Mouse (Mus musculus): ENCODE data around the gene Zfp750.
A peak's percentile ranks its signal among the peaks of the same experiment; 100 is the strongest.

Gene Zfp750

DNA sequence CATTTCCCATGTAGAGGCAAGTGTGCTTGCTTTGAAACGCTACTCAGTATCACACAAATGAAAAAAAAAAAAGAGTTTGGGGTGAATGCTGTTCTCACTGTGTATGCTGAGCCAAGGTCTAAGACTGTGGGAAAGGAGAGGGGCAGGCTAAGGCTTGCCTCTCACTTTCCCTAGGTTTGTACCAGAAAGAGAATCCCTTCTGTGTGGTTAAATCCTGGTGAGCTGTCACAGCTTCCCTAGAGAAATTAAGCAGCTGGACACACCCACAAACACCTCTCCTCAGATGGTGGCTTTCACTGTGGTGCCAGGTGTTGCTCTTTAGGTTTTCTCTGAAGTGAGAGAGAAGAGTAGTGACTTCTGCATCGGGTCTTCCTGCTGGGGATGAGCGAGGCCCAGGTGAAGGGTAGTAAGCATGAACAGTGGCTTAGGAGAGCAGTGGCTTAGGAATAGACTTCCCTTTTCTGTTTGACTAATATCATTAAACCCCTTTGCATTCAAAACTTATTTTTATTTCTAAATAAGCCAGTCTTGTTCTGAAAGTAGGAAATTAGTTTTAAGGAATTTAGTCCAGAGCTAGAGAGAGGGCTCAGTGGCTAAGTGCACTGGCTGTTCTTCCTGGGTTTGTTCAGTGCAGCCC is 26.4 kb upstream of the Zfp750 start:
- Histone ChIP-seq H3K27me3 (ENCODE audit: insufficient read depth, low read length) (no peaks in the 10 kb centered on the region), H3K36me3 (ENCODE audit: insufficient read depth, low read length) (peaks cover 40% of the 10 kb centered on the region), H3K4me1 (replicated peaks; ENCODE audit: low read depth, low read length) (peaks cover 21% of the 10 kb centered on the region), H3K9me3 (ENCODE audit: low read length) (no peaks in the 10 kb centered on the region), H3K4me3 (replicated peaks; ENCODE audit: low read length) (no peak overlapping the region)
- TF ChIP-seq NANOG (IDR thresholded peaks at IDR 0.05; ENCODE audit: borderline replicate concordance, low read length), result no peak
- no peak for TF ChIP-seq CTCF (conservative IDR thresholded peaks at IDR 0.05; ENCODE audit: low read length)
- no peak for TF ChIP-seq POU5F1 (IDR thresholded peaks at IDR 0.05; ENCODE audit: borderline replicate concordance, low read length)

- TF ChIP-seq CTCF (conservative IDR thresholded peaks at IDR 0.05; ENCODE audit: low read length) (no peak), POU5F1 (IDR thresholded peaks at IDR 0.05; ENCODE audit: borderline replicate concordance, low read length) (no peak), NANOG (IDR thresholded peaks at IDR 0.05; ENCODE audit: borderline replicate concordance, low read length) (no peak)
These were observed 25.7 kb upstream of the Zfp750 start for GRCm38 (mm10) chr11:121544755-121545397.

GRCm38 (mm10) chr11:121543922-121544321 is 24.8 kb upstream of the Zfp750 start:
- Histone ChIP-seq H3K36me3 (ENCODE audit: insufficient read depth, low read length) (peaks cover 30% of the 10 kb centered on the region), H3K27me3 (ENCODE audit: insufficient read depth, low read length) (no peaks in the 10 kb centered on the region), H3K9me3 (ENCODE audit: low read length) (no peaks in the 10 kb centered on the region), H3K4me3 (replicated peaks; ENCODE audit: low read length) (0 out of 2 replicates have a peak overlapping the region, but pooled peaks have one; percentile 10), H3K4me1 (replicated peaks; ENCODE audit: low read depth, low read length) (peaks cover 21% of the 10 kb centered on the region)
- no peak for TF ChIP-seq NANOG (IDR thresholded peaks at IDR 0.05; ENCODE audit: borderline replicate concordance, low read length)
- no peak for TF ChIP-seq CTCF (conservative IDR thresholded peaks at IDR 0.05; ENCODE audit: low read length)
- no peak for TF ChIP-seq POU5F1 (IDR thresholded peaks at IDR 0.05; ENCODE audit: borderline replicate concordance, low read length)

More at GRCm38 (mm10) chr11:121544755-121545397, 25.7 kb upstream of the Zfp750 start:
- peaks cover 36% of the 10 kb centered on the region for H3K36me3 ChIP-seq (ENCODE audit: insufficient read depth, low read length)
- H3K27me3 ChIP-seq (ENCODE audit: insufficient read depth, low read length), result no peaks in the 10 kb centered on the region
- H3K9me3 ChIP-seq (ENCODE audit: low read length), result no peaks in the 10 kb centered on the region
- peaks cover 21% of the 10 kb centered on the region for H3K4me1 ChIP-seq (replicated peaks; ENCODE audit: low read depth, low read length)
- no peak overlapping the region for H3K4me3 ChIP-seq (replicated peaks; ENCODE audit: low read length)

DNA sequence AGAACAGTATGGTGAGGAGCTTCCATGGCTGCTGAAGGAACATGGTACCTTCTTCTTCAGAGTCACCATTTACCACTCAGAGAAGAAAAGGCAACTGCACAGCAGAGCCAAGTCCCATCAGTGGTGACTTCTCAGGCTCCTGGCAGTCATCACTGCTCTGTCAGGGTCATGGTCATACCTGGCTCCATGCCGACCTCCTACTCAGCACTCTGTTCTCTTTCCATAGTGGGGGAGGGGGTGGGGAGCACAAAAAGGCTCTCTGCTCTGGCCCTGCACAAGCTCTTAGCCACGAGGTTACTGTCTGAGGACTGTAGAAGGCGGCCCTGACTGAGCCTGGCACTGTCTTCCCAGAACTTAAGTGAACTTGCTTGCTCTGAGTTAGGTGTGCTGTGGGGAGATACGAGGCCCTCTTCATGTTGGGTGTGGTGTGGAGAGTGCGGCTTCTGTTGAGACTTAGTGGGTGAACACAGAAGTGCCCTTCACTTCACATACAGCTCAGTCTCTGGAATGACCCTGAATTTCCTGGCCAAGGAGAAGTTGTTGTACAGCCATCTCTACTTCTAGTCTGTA is 24.2 kb upstream of the Zfp750 start:
- Histone ChIP-seq H3K4me3 (replicated peaks; ENCODE audit: low read length) (no peak overlapping the region), H3K27me3 (ENCODE audit: insufficient read depth, low read length) (no peaks in the 10 kb centered on the region), H3K36me3 (ENCODE audit: insufficient read depth, low read length) (peaks cover 30% of the 10 kb centered on the region), H3K4me1 (replicated peaks; ENCODE audit: low read depth, low read length) (peaks cover 21% of the 10 kb centered on the region), H3K9me3 (ENCODE audit: low read length) (no peaks in the 10 kb centered on the region)
- TF ChIP-seq CTCF (conservative IDR thresholded peaks at IDR 0.05; ENCODE audit: low read length), result no peak
- TF ChIP-seq POU5F1 (IDR thresholded peaks at IDR 0.05; ENCODE audit: borderline replicate concordance, low read length), result no peak
- TF ChIP-seq NANOG (IDR thresholded peaks at IDR 0.05; ENCODE audit: borderline replicate concordance, low read length), result no peak

GRCm38 (mm10) chr11:121542471-121542870 is 23.3 kb upstream of the Zfp750 start:
- TF ChIP-seq POU5F1 (IDR thresholded peaks at IDR 0.05; ENCODE audit: borderline replicate concordance, low read length) (no peak), NANOG (IDR thresholded peaks at IDR 0.05; ENCODE audit: borderline replicate concordance, low read length) (no peak), CTCF (conservative IDR thresholded peaks at IDR 0.05; ENCODE audit: low read length) (no peak)
- no peaks in the 10 kb centered on the region for H3K9me3 ChIP-seq (ENCODE audit: low read length)
- H3K4me3 ChIP-seq (replicated peaks; ENCODE audit: low read length), result no peak overlapping the region

DNA sequence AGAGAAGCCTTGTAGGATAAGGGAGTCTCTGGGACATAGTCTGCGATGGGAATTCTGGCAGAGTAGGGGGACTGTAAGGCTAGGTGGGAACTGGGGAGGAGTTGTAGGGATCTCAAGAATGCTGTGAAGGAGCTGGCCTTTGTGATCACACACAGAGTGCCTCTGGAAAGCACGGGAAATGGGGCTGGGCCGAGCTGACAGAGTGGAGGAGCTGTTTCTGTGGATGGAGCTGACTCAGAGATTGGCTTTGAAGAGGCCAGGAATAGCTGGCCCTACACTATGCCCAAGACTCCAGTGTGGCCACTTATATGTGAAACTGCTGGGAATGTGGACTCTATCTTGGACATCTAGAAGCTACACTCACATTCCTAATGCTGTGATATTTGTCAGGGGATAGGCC is 17.4 kb upstream of the Zfp750 start:
- TF ChIP-seq POU5F1 (IDR thresholded peaks at IDR 0.05; ENCODE audit: borderline replicate concordance, low read length), result no peak
- TF ChIP-seq NANOG (IDR thresholded peaks at IDR 0.05; ENCODE audit: borderline replicate concordance, low read length), result no peak
- TF ChIP-seq CTCF (conservative IDR thresholded peaks at IDR 0.05; ENCODE audit: low read length), result no peak
- H3K4me3 ChIP-seq (replicated peaks; ENCODE audit: low read length), result no peak overlapping the region
- H3K4me1 ChIP-seq (replicated peaks; ENCODE audit: low read depth, low read length), result peaks cover 6% of the 10 kb centered on the region; the same call in 1 of the 2 replicates
- H3K27me3 ChIP-seq (ENCODE audit: insufficient read depth, low read length), result no peaks in the 10 kb centered on the region
- no peaks in the 10 kb centered on the region for H3K9me3 ChIP-seq (ENCODE audit: low read length)
- H3K36me3 ChIP-seq (ENCODE audit: insufficient read depth, low read length), result peaks cover 21% of the 10 kb centered on the region

More at GRCm38 (mm10) chr11:121542471-121542870, 23.3 kb upstream of the Zfp750 start:
- Histone ChIP-seq H3K4me1 (replicated peaks; ENCODE audit: low read depth, low read length) (peaks cover 21% of the 10 kb centered on the region), H3K27me3 (ENCODE audit: insufficient read depth, low read length) (no peaks in the 10 kb centered on the region), H3K36me3 (ENCODE audit: insufficient read depth, low read length) (peaks cover 30% of the 10 kb centered on the region)

- TF ChIP-seq CTCF (conservative IDR thresholded peaks at IDR 0.05; ENCODE audit: low read length) (no peak), POU5F1 (IDR thresholded peaks at IDR 0.05; ENCODE audit: borderline replicate concordance, low read length) (no peak), NANOG (IDR thresholded peaks at IDR 0.05; ENCODE audit: borderline replicate concordance, low read length) (no peak)
- Histone ChIP-seq H3K4me3 (replicated peaks; ENCODE audit: low read length) (no peak overlapping the region), H3K27me3 (ENCODE audit: insufficient read depth, low read length) (no peaks in the 10 kb centered on the region), H3K9me3 (ENCODE audit: low read length) (no peaks in the 10 kb centered on the region), H3K4me1 (replicated peaks; ENCODE audit: low read depth, low read length) (peaks cover 4% of the 10 kb centered on the region), H3K36me3 (ENCODE audit: insufficient read depth, low read length) (peaks cover 5% of the 10 kb centered on the region; the same call in 1 of the 2 replicates)
These were observed 10.6 kb upstream of the Zfp750 start for GRCm38 (mm10) chr11:121529747-121530146.

- Histone ChIP-seq H3K9me3 (ENCODE audit: low read length) (no peaks in the 10 kb centered on the region), H3K4me3 (replicated peaks; ENCODE audit: low read length) (no peak overlapping the region), H3K4me1 (replicated peaks; ENCODE audit: low read depth, low read length) (peaks cover 42% of the 10 kb centered on the region), H3K27me3 (ENCODE audit: insufficient read depth, low read length) (no peaks in the 10 kb centered on the region), H3K36me3 (ENCODE audit: insufficient read depth, low read length) (peaks cover 4% of the 10 kb centered on the region; the same call in 1 of the 2 replicates)
- no peak for TF ChIP-seq NANOG (IDR thresholded peaks at IDR 0.05; ENCODE audit: borderline replicate concordance, low read length)
- TF ChIP-seq CTCF (conservative IDR thresholded peaks at IDR 0.05; ENCODE audit: low read length), result no peak
- TF ChIP-seq POU5F1 (IDR thresholded peaks at IDR 0.05; ENCODE audit: borderline replicate concordance, low read length), result no peak
These were observed 5.1 kb upstream of the Zfp750 start for GRCm38 (mm10) chr11:121524191-121524590.
